In the genomic region with DNA sequence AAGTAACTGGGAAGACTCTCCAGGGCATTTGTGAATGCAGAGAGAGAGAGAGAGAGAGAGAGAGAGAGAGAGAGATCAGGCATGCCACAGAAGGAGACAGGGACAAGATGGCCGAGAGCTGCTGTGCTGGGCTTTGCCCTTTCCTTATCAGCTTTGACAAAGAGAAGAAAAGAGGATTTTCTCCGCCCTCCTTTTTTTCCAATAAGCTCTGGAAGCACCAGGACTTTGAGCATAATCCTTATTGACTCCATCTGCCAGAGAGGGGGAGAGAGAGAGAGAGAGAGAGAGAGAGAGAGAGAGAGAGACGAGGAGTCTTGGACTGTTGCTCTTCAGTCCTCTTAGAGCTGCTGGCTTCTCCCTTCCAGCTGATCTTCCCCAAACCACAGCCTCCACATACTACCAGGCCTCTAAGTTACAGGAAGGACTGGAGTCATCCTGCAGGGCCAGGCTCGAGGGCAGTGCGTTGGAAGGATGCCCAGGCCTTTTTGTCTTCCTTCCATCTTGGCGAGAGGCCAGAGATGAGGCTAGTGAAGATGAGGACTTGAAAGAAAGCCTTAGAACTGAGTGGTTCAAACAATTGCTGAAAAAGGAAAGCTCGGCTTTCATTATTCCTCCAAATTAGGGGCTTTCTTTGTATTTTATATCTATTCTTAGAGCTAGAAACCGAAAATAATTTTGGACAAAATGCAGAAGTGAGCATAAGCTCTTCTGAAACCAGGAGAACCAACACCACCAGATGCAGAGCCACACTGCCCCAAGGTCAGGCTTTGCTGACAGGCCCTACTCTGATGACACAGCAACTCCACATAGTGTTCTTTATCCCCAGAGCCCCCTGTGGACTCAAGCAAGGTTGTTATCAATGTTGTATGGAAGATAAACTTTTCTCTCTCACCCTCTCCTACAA, we compare ENCODE assay signal across 8 mouse cellular contexts. TPM values are rescaled to one million over a fixed set of nuclear protein-coding genes. Genes with fewer than 3 reads are reported as not detected.
DNase-seq lines count a peak whose midpoint lies in the region; ATAC-seq and TF ChIP-seq lines count a peak whose summit lies in the region.

No protein-coding gene starts in this region.

- ATAC-seq in forebrain, embryonic 14.5 days, result 0 out of 2 replicates have a peak, but pooled peaks have one; percentile 18
- ATAC-seq in forebrain, embryonic 12.5 days (ENCODE audit: low FRiP score), result no peak
- no peak; the same call in 1 of the 2 replicates for ATAC-seq in lung, postnatal 0 days

- no peak overlapping the region for H3K27ac ChIP-seq in forebrain, embryonic 14.5 days (ENCODE audit: low read depth, low read length)
- no peak overlapping the region for H3K27ac ChIP-seq in forebrain, embryonic 12.5 days
- H3K27ac ChIP-seq in lung, postnatal 0 days (ENCODE audit: low read length), result no peak overlapping the region

- intact Hi-C loops in heart, postnatal 10 days (cut with DNase I), result no loop called here

- no peak overlapping the region for H3K4me2 ChIP-seq in forebrain, embryonic 14.5 days (ENCODE audit: low read length)
- no peak overlapping the region for H3K4me2 ChIP-seq in forebrain, embryonic 12.5 days
- H3K4me2 ChIP-seq in lung, postnatal 0 days (replicated peaks; ENCODE audit: low read depth, low read length), result no peak overlapping the region

- H3K36me3 ChIP-seq in forebrain, embryonic 14.5 days (ENCODE audit: control insufficient read depth, insufficient read depth, low read length), result no peaks in the 10 kb centered on the region
- no peaks in the 10 kb centered on the region for H3K36me3 ChIP-seq in forebrain, embryonic 12.5 days (replicated peaks)
- H3K36me3 ChIP-seq in lung, postnatal 0 days (ENCODE audit: insufficient read depth, low read length), result no peaks in the 10 kb centered on the region

- no peak overlapping the region for H3K4me3 ChIP-seq in forebrain, embryonic 14.5 days (ENCODE audit: low read depth, low read length)
- H3K4me3 ChIP-seq in forebrain, embryonic 12.5 days (replicated peaks), result no peak overlapping the region
- H3K4me3 ChIP-seq in lung, postnatal 0 days (ENCODE audit: low read depth, low read length), result no peak overlapping the region

- 19% methylated on average over 8 of the region's 8 CpGs for WGBS in forebrain, embryonic 14.5 days
- WGBS in forebrain, embryonic 12.5 days, result 41% methylated on average over 8 of the region's 8 CpGs
- WGBS in lung, postnatal 0 days, result 28% methylated on average over 8 of the region's 8 CpGs

- H3K9me3 ChIP-seq in forebrain, embryonic 14.5 days (replicated peaks; ENCODE audit: control insufficient read depth, low read length), result no peaks in the 10 kb centered on the region
- no peaks in the 10 kb centered on the region for H3K9me3 ChIP-seq in forebrain, embryonic 12.5 days
- H3K9me3 ChIP-seq in lung, postnatal 0 days (ENCODE audit: low read length), result no peaks in the 10 kb centered on the region

- H3K27me3 ChIP-seq in forebrain, embryonic 14.5 days (replicated peaks; ENCODE audit: control insufficient read depth, insufficient read depth, low read length), result no peaks in the 10 kb centered on the region
- H3K27me3 ChIP-seq in forebrain, embryonic 12.5 days, result no peaks in the 10 kb centered on the region
- H3K27me3 ChIP-seq in lung, postnatal 0 days (replicated peaks; ENCODE audit: insufficient read depth, low read length), result no peaks in the 10 kb centered on the region

- DNase-seq in forebrain, embryonic 14.5 days (ENCODE audit: low spot score), result peak; percentile 62
- peak; percentile 37 for DNase-seq in 3134 (ENCODE audit: extremely low read depth, insufficient read length, low spot score)
- DNase-seq in cerebellum, adult 18-20 months, result peak; percentile 55 to 64
- DNase-seq in heart, postnatal 10 days, result peak; percentile 50
- peak; percentile 44 for DNase-seq in lung, postnatal 0 days (ENCODE audit: low spot score)
- DNase-seq in spleen, postnatal 36 days (ENCODE audit: low spot score in 2 of 2), result peak; percentile 30 to 35
- DNase-seq in embryo, embryonic 10.5 days (ENCODE audit: low spot score), result no peak

- no peak for TF ChIP-seq CTCF in lung, postnatal 0 days (IDR thresholded peaks at IDR 0.05)

- H3K9ac ChIP-seq in forebrain, embryonic 14.5 days (ENCODE audit: low read length), result no peak overlapping the region
- H3K9ac ChIP-seq in forebrain, embryonic 12.5 days, result no peak overlapping the region
- no peak overlapping the region for H3K9ac ChIP-seq in lung, postnatal 0 days (replicated peaks; ENCODE audit: low read depth)

- no peaks in the 10 kb centered on the region for H3K4me1 ChIP-seq in forebrain, embryonic 14.5 days (ENCODE audit: control insufficient read depth, insufficient read depth, low read length)
- H3K4me1 ChIP-seq in forebrain, embryonic 12.5 days, result peaks cover 13% of the 10 kb centered on the region
- no peaks in the 10 kb centered on the region for H3K4me1 ChIP-seq in lung, postnatal 0 days (ENCODE audit: insufficient read depth, low read depth, low read length)

- no peak for TF ChIP-seq EP300 in lung, postnatal 0 days (IDR thresholded peaks at IDR 0.05)

RNA-seq across cellular contexts. Expression of gene Kcnd3, which starts 59.3 kb away (rescaled TPM):
- polyA plus RNA-seq in forebrain, embryonic 14.5 days (2014; fragmentation: Nextera tagmentation; extraction: Ambion mirVana), result 6.3 and 7.7 TPM in 2 replicates
- polyA plus RNA-seq in forebrain, embryonic 12.5 days (2016; fragmentation: Nextera tagmentation; extraction: Ambion mirVana), result 3.5 and 3.7 TPM in 2 replicates
- total RNA-seq in heart, postnatal 10 days (2021), result 1 to 10 TPM; 1.7 to 2.2 TPM
- polyA plus RNA-seq in lung, postnatal 0 days (2015; fragmentation: Nextera tagmentation; extraction: Ambion mirVana), result 0.13 TPM in 2 replicates
